Mouse (Mus musculus): ENCODE data around the gene Mtrf1l. TPM values are rescaled to one million over a fixed set of nuclear protein-coding genes. Genes with fewer than 3 reads are reported as not detected.

Mtrf1l gene
- total RNA-seq (2021), result 11.9 and 13.5 TPM in 2 replicates
- long read RNA-seq, experiment 1, transcript Mtrf1l-201 (7 exons, 2,588 nt), result major isoform, 10 of 20 reads
- long read RNA-seq, experiment 1, partial matches to known transcripts, result 7 of 20 reads
- long read RNA-seq, experiment 1, other reads (novel, unspliced or antisense), result 3 of 20 reads
- long read RNA-seq, experiment 2, transcript Mtrf1l-201 (7 exons, 2,588 nt), result major isoform, 9 of 15 reads
- long read RNA-seq, experiment 2, partial matches to known transcripts, result 3 of 15 reads
- long read RNA-seq, experiment 2, other reads (novel, unspliced or antisense), result 3 of 15 reads

DNA sequence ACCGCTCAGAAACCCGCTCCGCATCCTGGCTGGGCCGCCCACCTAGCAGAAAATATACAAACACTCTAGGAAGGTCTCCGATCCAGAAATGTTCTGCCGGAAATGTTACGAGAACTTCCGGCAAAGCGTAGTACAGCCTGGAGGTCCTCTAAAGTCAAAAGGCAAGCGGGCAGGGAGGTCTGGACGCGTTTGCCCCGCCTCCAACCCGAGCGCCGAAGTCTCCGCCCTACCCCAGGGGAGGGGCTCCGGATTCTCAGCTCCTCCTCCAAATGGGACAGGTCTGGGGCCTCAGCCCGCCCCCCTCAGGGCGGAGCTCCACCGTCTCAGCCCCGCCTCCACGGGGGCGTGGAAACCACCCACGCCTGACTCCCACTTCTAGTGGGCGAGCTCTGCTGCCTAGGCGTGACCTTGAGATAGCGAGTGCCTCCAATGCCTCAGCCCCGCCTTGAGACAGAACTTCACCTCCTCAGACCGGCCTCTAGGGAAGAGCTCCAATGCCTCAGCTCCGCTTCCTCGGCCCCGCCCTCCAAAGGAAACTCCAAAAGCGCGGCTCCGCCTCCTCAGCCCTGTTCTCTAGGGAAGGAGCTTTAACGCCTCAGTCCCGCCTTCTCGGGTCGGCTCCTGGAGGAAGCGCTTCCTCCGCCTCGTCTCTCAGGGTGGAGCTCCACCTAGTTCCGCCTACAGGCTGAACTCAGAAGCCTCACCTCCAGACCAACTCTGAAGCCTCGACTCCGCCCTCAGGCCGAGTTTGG lies at the start of gene Mtrf1l:
Gene Mtrf1l (minus strand): TSS at position 171 of the 752 bp plus-strand sequence.
- DNase-seq, result peak; percentile 99

DNA sequence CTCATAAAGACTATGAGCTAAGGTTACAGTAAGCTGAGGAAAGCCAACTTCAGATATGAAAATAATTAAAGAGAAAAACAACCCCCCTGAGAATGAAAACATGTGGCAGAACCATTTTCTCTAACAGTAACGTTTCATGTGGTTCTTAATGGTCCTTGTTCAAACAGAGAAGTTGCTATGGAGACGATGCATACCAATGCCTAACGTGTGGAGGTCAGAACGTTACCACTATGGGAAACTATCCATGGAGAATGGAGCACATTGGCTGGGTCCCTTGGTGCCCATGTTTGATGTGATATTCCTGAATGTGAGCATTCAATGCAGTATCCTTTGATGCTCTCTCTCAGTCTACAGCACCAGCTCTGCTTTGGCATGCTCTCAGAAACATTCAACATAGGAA lies 47.4 kb upstream of the Mtrf1l start:
- DNase-seq, result no peak

DNA sequence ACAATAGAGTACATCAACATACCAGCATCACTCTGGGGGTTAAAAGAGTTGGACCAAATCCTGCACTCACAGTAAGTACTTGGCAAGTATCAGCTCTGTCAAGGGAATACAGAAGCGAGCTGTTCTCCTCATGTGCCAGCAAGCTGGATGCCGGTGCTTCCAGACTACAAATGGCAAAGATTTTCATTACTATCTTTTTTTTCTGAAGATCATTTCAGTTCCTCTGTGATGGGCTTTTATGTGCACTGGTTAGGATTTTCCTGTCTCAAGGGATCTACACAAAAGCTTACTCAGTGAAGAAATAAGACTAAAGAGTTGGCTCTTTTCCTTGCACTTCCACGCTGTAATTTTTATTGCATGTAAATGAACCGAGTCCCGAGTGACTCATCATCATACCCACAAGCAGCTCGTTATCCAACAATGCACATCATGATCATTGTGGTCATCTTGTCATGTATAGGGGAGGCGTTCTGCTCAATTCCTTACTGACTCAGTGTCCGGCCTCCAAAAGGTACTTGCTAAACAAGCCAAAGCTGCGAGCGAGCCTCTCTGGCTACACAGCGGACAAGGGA lies 44.4 kb upstream of the Mtrf1l start:
- DNase-seq, result no peak

DNA sequence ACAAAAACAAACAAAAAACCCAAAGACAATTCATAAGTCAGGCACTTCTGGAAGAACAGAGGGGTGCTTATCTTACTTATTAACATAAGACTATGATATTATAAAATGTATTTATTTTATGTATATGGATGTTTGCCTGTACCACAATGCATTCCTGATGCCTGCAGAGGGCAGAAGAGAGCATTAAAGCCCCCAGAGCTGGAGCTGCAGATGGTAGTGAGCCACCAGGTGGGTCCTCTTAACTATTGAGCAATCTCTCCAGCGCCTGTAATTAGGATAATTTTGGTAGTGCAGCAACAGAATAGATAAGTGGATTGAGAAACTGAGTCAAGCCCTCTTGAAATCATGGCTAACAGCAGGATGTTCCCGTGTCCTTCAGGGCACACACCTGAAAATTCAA lies 42.3 kb upstream of the Mtrf1l start:
- no peak for DNase-seq

DNA sequence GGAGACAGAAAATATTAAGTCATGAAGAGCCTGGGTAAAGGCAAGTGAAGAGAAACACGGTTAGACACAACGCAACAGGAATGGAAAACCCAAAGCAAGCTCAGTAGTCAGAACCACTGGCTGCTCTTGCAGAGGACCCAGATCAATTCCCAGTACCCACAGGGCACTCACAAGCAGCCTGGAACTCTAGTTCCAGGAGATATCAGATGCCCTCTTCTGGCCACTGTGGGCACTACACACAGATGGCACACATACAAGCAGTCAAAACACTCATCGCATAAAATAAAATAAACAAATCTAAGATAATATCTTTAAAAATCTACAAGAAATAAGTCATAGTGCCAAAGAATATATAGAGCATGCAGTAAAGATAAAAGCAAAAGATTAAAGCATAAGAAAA lies 39.0 kb upstream of the Mtrf1l start:
- DNase-seq, result no peak

DNA sequence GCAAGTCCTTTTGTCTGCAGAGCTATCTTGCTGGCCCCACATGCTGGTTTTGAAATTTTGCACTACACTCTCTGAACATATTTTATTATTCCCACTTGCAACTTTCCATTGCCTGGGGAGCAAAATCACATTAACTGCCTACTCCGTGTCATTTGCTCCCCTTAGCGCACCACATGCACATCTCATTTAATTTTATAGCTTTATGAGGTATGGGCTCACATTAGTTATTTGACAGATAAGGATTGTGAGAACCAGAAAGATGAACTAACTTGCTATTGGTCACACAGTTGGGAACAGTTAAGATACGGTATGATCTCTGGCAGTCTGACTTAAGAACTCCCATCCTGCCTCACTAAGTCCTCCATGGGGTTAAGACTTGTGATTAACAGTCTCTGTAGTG lies 37.1 kb upstream of the Mtrf1l start:
- no peak for DNase-seq

DNA sequence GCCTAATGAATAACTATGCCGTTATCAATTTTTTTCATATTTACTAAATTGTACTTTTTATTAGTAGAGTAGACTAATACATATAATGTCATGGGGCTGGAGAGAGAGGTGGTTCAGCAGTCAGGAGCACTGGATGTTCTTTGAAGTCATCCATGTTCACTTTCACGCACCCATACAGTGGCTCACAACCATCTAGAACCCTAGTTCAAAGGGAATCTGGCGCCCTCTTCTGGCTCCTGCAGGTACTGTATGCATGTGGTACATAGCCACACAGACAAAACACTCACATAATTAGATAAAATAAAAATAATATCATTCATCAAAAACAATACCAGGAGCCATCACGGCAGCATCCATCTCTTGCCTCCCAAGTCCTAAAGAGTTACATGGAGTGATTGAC lies 36.0 kb upstream of the Mtrf1l start:
- DNase-seq, result no peak

DNA sequence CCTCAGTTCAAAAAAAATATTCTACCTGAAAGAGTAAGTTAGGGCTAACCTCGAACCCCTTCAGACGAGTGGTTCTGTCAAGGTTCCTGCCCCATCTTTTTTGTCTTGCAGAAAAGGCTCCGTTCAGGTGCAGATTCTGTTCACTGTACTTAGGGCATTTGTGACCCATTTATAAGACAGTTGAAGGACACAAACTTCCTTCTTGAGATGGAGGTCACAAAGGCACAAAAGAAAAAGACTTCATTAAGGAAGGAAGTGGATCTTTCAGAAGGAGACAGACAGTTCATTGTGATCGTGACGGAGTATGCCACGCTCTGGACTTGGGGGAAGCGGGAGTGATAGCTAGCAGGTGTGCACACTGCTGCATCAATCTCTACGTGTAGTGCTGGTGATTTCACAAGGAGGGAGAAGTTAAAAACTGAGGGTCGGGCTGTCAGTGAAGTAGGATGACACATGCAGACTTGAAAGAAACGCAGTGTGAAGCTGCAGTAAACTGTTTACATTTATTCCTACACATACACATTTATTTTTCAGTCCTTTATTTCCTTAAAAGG lies 34.4 kb upstream of the Mtrf1l start:
- DNase-seq, result no peak

DNA sequence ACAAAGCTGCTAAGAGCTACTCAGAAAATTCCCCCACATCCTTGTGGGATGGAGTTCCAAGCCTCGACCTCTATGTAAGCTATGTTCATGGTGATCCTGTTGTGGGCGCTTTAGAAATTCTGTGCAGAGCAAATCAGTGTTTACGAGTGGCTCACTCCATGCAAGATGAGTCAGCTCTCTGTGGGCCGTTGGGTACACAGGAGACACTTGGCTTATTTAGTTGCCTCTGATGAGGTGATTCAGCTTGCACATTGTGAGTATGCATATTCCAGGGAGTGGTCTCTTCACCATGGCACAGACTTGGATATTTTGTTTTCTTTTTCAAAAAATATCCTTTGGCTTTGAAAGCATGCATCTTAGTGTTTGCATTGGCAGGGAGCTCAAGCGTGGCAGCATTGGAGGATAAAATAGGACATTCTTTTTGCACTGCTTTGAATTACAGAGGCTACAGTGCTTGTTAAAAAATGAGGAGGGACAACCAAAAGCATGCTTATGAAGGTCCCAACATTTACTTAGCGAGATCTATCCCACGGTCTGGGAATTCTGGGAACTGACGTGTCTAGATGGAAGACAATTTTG lies 29.7 kb upstream of the Mtrf1l start:
- DNase-seq, result no peak

DNA sequence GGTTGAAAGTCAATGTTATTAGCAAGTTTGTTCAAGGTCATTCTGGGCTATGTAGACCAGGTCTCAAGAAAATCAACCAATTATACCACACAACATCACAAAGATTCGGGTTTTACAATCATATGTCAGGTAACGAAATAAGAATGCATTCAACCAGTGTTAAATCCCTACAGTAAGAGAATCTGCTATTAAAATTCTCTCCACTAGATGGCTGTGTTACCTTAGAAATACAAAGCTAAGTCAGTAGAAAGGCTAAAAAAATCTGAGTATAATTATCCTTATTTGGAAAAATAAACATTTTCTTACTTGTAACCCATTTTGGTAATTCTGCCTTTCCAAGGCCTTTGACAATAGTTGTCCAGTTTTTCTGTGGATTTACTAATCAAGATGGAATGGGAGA lies 23.2 kb upstream of the Mtrf1l start:
- DNase-seq, result no peak

DNA sequence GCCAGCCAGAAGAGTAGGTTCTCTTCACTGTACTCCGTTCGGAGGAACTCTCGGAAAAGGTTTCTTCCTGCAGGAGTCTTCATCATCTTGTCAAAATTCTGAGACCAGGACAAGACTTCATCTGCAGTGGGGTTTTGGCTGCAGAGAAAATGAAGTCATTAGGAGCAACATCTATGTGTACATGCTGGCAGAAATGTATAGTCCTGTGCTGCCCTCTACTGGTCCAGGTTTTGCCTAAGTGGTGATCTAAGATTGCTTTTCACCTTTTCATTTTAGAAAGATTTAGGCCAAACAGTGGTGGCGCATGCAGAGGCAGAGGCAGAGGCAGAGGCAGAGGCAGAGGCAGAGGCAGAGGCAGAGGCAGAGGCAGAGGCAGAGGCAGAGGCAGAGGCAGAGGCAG lies 17.7 kb upstream of the Mtrf1l start:
- peak; percentile 60 for DNase-seq

DNA sequence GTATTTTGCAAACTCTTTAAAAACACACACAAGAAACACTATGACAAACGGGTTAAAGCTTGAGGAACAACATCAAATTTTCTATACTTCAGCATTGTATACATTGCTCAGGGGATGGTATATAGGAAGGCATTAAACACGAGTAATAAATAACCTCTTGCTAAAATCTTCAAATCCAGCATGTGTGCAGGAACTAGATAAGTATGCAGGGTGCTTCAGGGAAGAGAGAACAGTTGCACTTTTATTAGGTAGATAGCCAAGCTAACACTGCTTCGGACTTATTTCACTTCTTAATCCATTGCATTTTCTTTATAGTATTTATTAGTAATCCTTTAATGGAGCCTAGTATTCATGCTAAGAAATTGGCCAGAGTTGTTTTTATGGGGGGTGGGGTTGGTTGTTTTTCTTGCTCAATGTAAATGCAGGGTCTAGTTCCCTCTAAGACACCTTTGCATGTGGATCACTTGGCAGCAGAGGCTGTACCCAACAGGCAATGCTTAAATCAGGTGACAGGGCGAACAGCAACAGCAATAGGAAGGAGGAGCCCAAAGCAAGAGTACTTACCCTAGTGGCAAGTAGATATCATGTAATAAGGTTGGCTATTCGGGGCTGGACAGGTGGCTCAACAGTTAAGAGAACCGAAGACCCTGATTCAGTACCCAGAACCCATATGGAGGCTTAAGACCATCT lies 2.8 kb upstream of the Mtrf1l start:
- no peak for DNase-seq

DNA sequence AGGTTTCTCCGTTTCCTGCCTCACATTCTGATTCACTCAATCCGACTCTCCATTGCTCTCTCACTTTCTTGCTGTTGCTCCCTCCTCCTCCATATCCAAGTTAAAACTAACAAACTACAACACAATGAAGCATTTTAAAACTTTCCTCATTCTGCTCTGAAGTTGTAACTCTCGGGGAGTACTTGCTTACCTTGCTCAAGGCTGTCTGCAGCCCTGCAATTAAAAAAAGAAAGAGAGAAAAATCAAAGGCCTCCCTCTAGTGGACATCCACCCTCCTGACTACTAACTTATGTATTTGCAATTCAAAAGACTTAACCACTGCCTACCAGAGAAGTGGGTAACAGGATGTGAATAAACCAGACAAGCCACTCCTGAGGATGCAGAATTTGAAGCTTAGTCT lies 1.1 kb upstream of the Mtrf1l start:
- DNase-seq, result peak; percentile 35

DNA sequence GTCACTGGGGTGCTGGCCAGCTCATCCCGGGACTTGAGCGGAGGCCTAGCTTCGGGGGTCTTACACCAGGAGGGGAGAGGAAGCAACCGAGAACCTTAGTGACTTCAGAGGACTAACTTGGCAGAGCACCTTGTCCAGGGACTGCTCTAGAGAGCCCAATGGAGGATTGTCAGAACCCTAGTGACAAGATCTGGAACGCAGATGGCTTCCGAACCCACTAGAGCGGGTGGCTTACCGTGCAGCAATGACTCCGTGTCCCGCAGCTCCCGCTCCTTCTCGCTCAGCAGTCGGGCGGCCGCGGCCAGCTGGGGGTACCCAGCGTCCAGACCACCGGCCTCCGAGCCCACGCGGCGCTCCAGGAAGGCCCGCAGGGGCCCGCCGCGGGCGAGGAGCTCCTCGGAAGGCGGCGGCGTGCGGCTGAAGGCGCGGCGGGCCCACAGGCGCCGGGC lies 395 bp downstream of the Mtrf1l start:
- DNase-seq, result no peak

DNA sequence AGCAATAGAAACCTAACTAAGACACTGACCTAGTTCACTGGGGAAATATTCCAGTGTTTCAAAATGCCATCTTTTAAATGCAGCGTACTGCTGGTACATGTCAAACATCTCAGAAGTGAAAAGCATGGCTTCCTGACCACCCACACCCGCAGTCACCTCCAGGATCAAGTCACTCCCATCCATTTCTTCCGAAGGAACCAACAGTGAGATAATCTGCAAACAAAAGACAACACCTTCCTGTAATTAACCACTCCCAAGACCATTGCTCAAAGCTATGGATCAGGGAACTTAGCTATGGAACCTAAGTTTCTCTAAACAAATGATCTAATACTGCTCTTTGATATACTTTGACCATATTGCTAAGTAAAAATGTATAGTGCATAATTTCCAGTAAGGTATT lies 4.9 kb downstream of the Mtrf1l start:
- DNase-seq, result no peak

DNA sequence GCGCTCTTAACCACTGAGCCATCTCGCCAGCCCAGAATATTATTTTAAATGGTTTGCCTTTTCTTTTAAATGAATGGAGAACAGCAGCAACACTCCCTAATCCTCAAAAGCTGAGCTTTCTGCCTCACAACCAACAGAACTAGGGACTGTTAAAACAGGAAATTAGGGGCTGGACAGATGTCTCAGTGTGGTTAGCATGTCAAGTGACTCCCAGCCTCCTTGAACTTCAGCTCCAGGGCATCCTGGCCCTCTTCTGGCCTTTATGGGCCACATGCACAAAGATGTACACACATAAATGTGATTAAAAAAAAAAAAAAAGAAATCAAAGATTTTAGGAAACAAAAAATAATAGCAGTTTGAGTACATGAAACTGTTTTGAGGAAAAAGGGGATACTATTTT lies 7.7 kb downstream of the Mtrf1l start:
- DNase-seq, result no peak

DNA sequence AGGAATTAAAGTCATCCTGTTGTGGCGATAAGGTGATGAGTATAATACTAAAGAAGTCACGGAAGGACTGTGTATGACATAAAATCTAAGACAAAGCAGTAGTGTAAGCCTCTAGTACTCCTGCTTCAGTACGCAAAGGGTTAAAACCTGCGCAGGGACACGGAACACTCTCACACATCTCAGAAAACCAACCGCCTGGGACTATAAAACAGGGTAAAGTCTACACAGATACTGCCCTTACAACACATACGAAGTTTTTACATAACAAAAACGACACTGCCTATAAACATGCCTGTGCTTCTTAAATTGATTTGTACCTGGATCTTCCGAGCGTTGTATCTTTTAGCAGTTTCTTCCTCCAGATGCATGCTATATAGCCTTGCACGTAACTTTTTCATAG lies 10.0 kb downstream of the Mtrf1l start:
- no peak for DNase-seq

DNA sequence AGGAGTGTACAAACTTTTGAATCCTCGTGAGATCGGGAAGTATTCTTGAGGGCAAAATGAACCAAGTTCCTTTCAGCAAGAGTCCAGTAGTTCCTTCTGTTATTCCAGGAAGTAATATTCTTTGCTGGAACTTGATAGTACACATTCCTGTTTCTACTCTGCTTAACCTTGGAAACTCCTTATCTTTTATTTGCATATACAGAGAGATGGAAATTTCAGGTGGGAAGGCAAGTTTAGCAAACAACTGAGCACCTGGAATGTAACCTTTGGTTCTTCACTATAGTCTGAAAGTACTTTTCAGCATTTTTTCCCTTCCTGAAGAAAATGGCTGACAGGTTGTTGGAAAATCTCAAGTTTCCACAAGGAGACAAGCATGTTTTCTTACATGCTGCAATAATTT lies 16.0 kb downstream of the Mtrf1l start:
- DNase-seq, result no peak

DNA sequence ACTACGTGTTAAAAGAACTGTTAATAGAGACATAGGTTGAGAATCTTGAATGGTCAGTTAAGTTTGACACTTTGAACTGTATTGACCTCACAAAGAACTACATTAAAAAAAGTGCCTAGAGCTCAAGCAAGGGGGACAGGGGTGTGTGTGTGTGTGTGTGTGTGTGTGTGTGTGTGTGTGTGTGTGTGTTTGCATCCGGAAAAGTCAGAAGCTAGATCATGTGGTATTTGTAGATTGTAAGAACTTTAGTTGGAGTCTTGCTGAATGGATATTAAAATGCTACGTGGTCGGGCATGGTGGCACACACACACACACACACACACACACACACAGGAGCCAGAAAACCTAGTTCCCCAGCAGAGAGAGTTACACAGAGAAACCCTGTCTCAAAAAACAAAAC lies 16.7 kb downstream of the Mtrf1l start:
- no peak for DNase-seq

DNA sequence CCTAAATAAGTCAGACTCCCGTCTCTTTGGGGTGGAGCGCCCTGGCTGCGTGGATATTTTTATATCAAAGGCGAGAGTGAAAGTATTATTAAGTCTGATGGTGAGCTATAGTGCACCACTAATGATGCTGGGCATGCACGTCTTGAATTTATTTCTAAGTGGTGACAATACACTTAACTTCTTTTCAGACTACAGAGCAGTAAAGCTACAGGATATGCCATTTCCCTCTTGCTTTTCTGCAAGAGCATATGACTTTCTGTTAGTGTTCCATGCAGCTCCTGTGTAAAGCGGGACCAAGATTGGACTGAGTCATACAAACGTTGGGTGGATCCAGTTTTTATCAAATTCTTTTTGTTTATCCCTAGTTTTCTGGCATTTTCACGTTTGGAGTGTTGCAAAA lies 17.3 kb downstream of the Mtrf1l start:
- DNase-seq, result no peak

DNA sequence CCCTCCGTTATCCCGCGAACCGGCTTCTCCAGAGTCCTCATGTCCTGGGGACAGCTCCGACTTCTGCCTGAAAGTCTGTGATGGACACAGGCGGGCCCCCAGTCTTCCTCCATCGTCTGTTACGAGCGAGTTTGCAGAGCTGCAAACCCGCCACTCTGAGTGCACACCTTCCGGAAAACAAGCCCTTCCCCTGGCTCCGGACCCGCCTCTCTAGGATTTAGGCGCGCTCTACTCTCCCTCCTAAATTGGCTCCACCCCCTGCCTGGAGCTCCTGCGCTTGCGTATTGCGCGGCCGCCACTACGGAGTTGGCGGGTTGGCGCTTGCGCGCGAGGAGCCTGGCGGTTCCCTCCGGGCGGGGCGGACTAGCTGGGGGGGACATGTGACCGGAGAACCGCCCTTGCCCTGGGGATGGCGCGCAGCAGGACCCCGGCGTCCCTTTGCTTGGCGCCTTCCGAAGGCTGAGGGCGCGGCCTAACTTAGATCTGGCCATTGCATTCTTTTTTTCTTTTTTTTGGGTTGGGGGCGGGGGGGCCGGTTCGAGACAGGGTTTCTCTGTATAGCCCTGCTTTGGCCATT lies 17.9 kb downstream of the Mtrf1l start:
- DNase-seq, result peak; percentile 99

DNA sequence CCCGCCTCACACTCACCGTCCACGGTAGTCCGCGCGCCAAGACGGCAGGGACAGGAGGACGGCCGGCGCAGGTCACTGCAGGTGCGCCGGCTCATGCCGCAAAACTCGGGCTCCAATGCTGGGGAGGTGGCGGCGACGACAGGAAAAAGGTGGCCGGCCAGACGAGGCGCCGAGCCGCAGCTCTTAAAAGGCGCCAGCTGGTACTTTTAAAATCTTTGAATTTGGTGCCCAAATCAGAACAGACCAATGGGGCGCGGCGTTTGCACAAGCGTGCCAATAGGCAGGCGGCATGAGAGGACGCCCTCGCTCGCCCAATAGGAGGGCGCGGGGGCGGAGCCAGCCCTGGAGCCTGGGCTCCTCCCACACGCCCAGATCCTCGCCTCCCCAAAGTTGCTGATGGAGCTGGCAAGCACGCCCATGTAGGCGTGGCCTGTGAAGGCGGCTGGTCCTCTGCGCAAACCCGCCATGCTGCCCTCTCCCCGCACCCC lies 18.4 kb downstream of the Mtrf1l start, which contains the start of gene Fbxo5:
Gene Fbxo5 (minus strand): TSS at position 358 of the 488 bp plus-strand sequence.
- peak; percentile 98 for DNase-seq

Measured in adrenal gland, postnatal 14 days (tissue).